Mouse (Mus musculus) CH12.LX (cell line): ENCODE results near the gene Wdr75.
A peak's percentile ranks its signal among the peaks of the same experiment; 100 is the strongest.

Experiments
- BHLHE40 ChIP-seq: IDR thresholded peaks from 2 replicates; pipeline ENCODE4 v1.6.1; 2011; ENCODE audit warnings: mild to moderate bottlenecking, low read depth, low read length, improper control_type of control experiment
- CTCF ChIP-seq, 2 experiments: IDR thresholded peaks in 1 of 2; conservative IDR thresholded peaks in 1 of 2; 2 replicates each; pipeline ENCODE4 v1.5.1; 2011 to 2012; ENCODE audit warnings: low read depth in 2 of 2, low read length in 2 of 2, improper control_type of control experiment in 1 of 2, inconsistent platforms in 1 of 2, mild to moderate bottlenecking in 1 of 2, moderate library complexity in 1 of 2
- ELF1 ChIP-seq: IDR thresholded peaks from 2 replicates; pipeline ENCODE4 v1.6.1; 2014; ENCODE audit warnings: low read depth, mild to moderate bottlenecking, inconsistent platforms, low read length, improper control_type of control experiment
- NELFE ChIP-seq: IDR thresholded peaks from 2 replicates; pipeline ENCODE4 v1.6.1; 2011; ENCODE audit warnings: low read depth, low read length, improper control_type of control experiment
- POLR2AphosphoS2 ChIP-seq: IDR thresholded peaks from 2 replicates; pipeline ENCODE4 v1.6.1; 2011; ENCODE audit warnings: low read depth, low read length, improper control_type of control experiment
- RAD21 ChIP-seq: IDR thresholded peaks from 2 replicates; pipeline ENCODE4 v1.6.1; 2011; ENCODE audit warnings: low read depth, mild to moderate bottlenecking, low read length, improper control_type of control experiment, moderate library complexity
- SMC3 ChIP-seq: IDR thresholded peaks from 2 replicates; pipeline ENCODE4 v1.6.1; 2011; ENCODE audit warnings: low read depth, low read length, improper control_type of control experiment
- ZKSCAN1 ChIP-seq: IDR thresholded peaks from 2 replicates; pipeline ENCODE4 v1.6.1; 2012; ENCODE audit warnings: low read depth, inconsistent platforms, low read length, improper control_type of control experiment, borderline replicate concordance

DNA sequence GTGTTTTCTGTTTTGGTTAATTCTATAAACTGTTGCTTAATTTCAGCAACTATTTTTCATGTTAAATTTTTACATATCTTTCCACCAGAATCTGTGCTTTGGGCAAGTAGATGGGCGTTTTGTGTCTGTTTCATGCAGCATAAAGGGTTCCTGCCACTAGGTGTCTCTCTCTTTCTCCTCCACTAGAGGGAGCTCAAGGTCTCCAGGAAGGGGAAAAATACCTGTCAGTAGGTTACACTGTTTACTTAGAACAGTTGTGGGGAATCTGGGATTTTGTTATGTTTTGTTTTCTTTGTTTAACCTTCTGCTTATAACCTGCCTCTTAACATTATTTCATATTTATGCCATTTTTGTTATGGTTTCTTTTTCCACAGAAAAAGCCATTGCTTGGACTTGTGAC lies 21.9 kb downstream of the Wdr75 start:
- TF ChIP-seq NELFE (no peak), CTCF (conservative IDR thresholded peaks at IDR 0.05 in 1 of 2, IDR thresholded peaks at IDR 0.05 in 1 of 2; ENCODE audit: low read depth in 2 of 2, low read length in 2 of 2) (peak; percentile 88 to 96), BHLHE40 (no peak), ZKSCAN1 (no peak), SMC3 (peak; percentile 40), RAD21 (peak; percentile 48), POLR2AphosphoS2 (no peak), ELF1 (no peak)
